Mouse (Mus musculus) neural tube, postnatal 0 days (tissue): ENCODE results near the gene Vps16. TPM values are rescaled to one million over a fixed set of nuclear protein-coding genes. Genes with fewer than 3 reads are reported as not detected.

ENCODE experiments used
- polyA plus RNA-seq: library from polyadenylated mRNA; unstranded; fragments of >200 nt; fragmentation: Nextera tagmentation; extraction: Ambion mirVana; gene quantifications from 2 replicates; pipeline ENCODE4 v1.2.1, GENCODE M21; 2015

Gene Vps16
- polyA plus RNA-seq: 71.9 and 85.9 TPM in 2 replicates

DNA sequence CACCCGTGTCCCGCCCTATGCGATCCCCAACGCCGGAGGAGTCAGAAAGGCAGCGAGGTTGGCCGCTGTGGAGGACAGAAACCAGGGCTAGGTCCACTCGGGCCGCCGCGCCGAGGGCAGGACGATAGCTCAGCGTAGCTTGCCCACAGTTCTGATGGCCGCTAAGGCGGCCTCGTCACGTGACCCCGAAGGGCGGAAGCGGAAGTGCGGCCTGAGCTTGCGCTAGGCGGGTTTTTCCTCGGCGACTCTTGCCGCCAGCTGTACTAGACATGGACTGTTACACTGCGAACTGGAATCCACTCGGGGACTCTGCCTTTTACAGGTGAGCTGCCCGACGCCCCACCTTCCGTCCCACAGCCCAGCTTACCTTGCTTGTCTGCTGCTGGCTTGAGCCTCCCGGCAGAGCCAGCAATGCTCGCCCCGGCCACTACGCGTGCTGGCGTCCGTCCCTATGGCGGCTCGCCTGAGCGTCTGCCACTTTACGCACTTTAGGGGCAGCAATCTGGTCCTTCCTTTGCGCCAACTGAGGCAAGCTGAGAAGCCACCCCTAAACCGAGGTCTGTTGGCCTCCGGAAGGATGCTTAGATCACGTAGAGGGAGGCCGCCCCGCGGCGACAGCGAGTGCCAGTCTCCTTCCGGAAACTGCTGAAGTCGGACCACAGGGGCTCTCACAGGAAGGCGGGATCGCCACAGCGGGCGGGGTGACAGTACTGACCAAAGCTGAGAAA, at the start of gene Vps16, which contains the start of gene Pced1a:
Gene Vps16 (plus strand): TSS at position 214 of the 728 bp plus-strand sequence.
Gene Pced1a (minus strand): TSS at position 576 of the 728 bp plus-strand sequence.

DNA sequence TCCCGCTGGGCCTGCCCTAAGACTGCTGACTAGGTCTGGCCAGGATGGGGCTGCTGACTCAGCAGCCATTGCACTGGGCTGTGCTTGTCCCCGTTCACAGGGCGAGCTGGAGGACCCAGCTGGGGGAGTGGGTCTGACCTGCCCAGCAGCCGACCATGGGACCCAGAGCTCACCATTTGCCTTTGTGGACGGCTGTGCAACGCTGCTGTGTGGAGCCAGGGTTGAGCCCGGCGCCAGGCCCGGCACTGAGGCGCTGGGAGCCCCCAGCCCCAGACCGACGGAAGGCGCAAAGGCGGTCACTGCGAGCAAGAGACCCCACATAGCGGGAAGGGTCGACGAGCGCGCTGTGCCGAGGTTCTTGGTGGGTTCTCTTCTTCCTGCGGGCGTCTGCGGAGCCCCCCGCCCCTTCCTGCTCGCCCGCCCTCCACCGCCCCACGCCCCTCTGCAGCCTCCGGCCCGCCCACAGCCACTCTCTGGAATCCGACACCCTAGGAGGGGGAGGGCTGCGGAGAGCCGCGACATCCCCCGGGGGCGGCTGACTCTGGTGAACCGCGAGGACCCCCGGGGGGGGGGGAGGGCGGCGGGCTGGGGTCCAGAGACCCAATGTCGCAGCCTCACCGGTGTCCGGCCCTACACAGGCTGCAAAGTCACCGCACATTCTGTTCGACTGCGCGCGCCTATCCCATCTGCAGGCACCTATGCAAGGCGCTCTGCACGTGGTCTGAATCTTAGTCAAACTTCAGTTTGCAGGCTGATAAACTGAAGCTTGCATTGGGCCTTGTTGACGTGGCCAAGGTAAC, 26.8 kb upstream of the Vps16 start, which contains the start of gene Cpxm1:
Gene Cpxm1 (minus strand): TSS at position 389 of the 800 bp plus-strand sequence.

DNA sequence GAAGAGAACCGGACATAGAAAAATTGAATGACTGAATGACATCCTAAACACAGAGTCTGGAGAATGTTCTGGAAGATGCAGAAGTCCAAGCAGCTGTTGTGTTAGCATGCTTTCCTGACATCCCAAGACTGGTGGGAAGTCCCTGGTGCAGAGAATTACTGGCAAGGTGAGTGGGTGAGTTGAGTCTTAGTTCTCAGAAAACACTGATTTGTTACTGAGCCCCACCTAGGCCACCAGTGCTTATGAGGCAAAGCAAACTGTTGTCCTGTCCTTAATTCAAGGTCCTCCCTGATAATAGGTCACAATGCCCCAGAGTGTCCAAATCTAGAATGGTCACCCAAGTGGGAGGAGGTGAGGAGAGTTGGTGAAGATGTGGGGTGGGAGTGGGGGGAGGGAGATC, 19.2 kb upstream of the Vps16 start, which contains the start of the genes Gm28372 and 1700020A23Rik:
Gene Gm28372 (plus strand): TSS at position 301 of the 400 bp plus-strand sequence.
Gene 1700020A23Rik (plus strand): TSS at position 321 of the 400 bp plus-strand sequence.

DNA sequence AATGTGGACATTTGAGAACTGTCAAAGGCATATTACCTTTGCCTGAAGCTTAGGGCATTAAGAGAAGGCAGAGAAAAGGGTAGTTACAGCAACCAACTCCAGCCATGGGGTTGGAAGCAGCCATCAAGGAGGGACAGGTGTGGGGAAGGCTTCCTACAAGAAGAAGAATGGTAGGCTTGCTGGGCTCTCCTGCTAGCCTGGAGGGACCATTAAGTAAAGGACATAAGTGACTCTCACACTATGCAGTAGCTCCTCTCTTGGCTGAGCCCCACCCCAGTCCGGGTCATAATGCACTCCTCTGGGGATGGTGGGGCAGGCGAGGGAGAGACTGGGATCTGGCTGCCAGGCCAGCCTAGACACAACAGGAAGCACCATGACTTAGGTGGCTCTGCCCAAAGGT, 18.0 kb upstream of the Vps16 start, which contains the start of gene Tmem239:
Gene Tmem239 (plus strand): TSS at position 301 of the 400 bp plus-strand sequence.

DNA sequence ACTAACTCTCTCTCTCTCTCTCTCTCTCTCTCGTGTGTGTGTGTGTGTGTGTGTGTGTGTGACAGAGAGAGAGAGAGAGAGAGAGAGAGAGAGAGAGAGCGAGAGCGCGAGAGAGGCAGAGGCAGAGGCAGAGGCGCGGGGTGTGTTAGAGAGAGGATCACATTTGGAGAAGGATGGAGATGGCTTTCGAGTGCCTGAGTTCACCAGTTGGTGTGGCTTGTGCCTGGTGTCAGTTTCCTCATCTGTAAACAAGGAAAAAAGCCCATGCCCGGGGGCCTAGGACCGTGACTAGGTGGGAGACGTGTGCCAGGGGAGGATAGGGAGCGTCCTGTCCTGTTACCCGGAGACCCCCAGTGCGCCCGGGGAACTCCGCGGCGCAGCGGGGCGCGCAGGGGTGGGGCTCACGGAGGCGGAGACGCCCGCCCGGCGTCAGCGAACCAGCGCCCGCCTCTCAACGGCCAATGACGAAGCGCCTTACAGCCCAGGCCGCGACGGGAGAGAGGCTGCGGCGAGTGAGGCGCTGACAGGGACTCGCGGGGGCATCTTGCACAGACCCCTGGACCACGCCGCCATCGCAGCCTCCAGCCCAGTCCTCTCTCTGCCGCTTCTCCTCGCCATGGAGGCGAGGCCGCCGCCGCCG, 25.8 kb downstream of the Vps16 start, which contains the start of gene Ptpra:
Gene Ptpra (plus strand): TSS at position 485 of the 640 bp plus-strand sequence.

Other genes with a start within 250 kb of the Vps16 start
- 256 and 282 TPM in 2 replicates for gene Snrpb, start 244.9 kb upstream of the Vps16 start, polyA plus RNA-seq
- not detected in 2 replicates for gene Tmc2, start 229.1 kb upstream of the Vps16 start, polyA plus RNA-seq
- 265 and 266 TPM in 2 replicates for gene Nop56, start 149.9 kb upstream of the Vps16 start, polyA plus RNA-seq
- gene Idh3b, start 139.8 kb upstream of the Vps16 start, polyA plus RNA-seq: 223 and 230 TPM in 2 replicates
- 9.0 and 10.2 TPM in 2 replicates for gene Ebf4, start 129.2 kb upstream of the Vps16 start, polyA plus RNA-seq
- gene Cpxm1, start 26.8 kb upstream of the Vps16 start, polyA plus RNA-seq: 26.8 and 30.0 TPM in 2 replicates
- 0.11 and 0.14 TPM in 2 replicates for gene Gm28372, start 19.1 kb upstream of the Vps16 start, polyA plus RNA-seq
- not detected in 2 replicates for gene 1700020A23Rik, start 19.1 kb upstream of the Vps16 start, polyA plus RNA-seq
- gene Tmem239, start 17.9 kb upstream of the Vps16 start, polyA plus RNA-seq: not detected in 2 replicates
- 12.0 and 13.1 TPM in 2 replicates for gene Pced1a, start 362 bp downstream of the Vps16 start, polyA plus RNA-seq
- 144 and 145 TPM in 2 replicates for gene Ptpra, start 25.9 kb downstream of the Vps16 start, polyA plus RNA-seq
- gene Mrps26, start 139.4 kb downstream of the Vps16 start, polyA plus RNA-seq: 123 and 125 TPM in 2 replicates
- gene Oxt, start 151.8 kb downstream of the Vps16 start, polyA plus RNA-seq: 0.32 and 0.80 TPM in 2 replicates
- gene Avp, start 158.2 kb downstream of the Vps16 start, polyA plus RNA-seq: 0.28 TPM in 1 of 2 replicates, not detected in the other
- gene Fastkd5, start 205.7 kb downstream of the Vps16 start, polyA plus RNA-seq: 7.4 TPM in 2 replicates
- 5.2 and 7.0 TPM in 2 replicates for gene Ubox5, start 205.7 kb downstream of the Vps16 start, polyA plus RNA-seq
- gene Lzts3, start 218.5 kb downstream of the Vps16 start, polyA plus RNA-seq: 16.8 and 22.0 TPM in 2 replicates
- 83.6 and 96.8 TPM in 2 replicates for gene Ddrgk1, start 240.3 kb downstream of the Vps16 start, polyA plus RNA-seq
- gene Itpa, start 243.3 kb downstream of the Vps16 start, polyA plus RNA-seq: 111 TPM in 2 replicates